Mouse (Mus musculus) bone marrow, adult 2 months (tissue): ENCODE data around the gene Fkbp6.

Experiments
- CTCF ChIP-seq: fragments of 200-500 bp; IDR thresholded peaks from 2 replicates; pipeline ENCODE4 v1.5.1; 2011; ENCODE audit warnings: low read length, control low read depth; ENCODE audit not compliant: control insufficient read depth, insufficient read depth
- POLR2A ChIP-seq: fragments of 200-500 bp; IDR thresholded peaks from 2 replicates; pipeline ENCODE4 v1.6.1; 2011; ENCODE audit warnings: low read depth, mild to moderate bottlenecking, control low read depth, low read length, borderline replicate concordance; ENCODE audit not compliant: control insufficient read depth

DNA sequence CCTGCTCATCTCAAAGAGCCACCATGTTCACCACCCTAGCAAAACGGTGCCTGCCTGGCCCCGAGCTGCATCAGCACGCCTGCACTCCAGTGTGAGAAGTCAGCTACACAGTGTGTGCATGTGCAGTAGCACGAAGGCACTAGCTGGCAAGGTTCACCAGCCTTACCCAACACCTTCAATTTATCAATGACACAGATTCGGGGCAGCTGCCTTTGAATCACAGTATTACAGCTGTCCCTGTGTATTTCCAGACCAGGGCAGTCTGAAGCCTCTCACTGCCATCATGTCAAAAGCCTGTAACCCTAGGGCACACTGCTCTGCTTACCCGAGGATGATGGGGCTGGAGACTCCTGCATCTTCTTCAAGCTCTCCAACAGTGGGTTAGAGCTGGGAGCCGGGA, 32.9 kb upstream of the Fkbp6 start:
- no peak for TF ChIP-seq CTCF
- no peak for TF ChIP-seq POLR2A
